ENCODE assay signal across 8 mouse cellular contexts in genomic region chr3:104961066-104962059, GRCm38 (mm10). TPM values are rescaled to one million over a fixed set of nuclear protein-coding genes. Genes with fewer than 3 reads are reported as not detected.
A peak's percentile ranks its signal among the peaks of the same experiment; 100 is the strongest.
DNase-seq lines count a peak whose midpoint lies in the region; ATAC-seq and TF ChIP-seq lines count a peak whose summit lies in the region.

Wnt2b (minus strand) TSS chr3:104961921.

- peak within 1 kb of the TSS; percentile 60 for H3K4me3 ChIP-seq in ES-Bruce4 (ENCODE audit: low read depth, low read length)
- peak within 1 kb of the TSS; percentile 44 for H3K4me3 ChIP-seq in forebrain, embryonic 11.5 days (ENCODE audit: low read depth, low read length)
- H3K4me3 ChIP-seq in intestine, embryonic 14.5 days (ENCODE audit: low read depth, low read length): peak within 1 kb of the TSS; percentile 51

- peak within 1 kb of the TSS; percentile 64 for H3K4me2 ChIP-seq in forebrain, embryonic 11.5 days (ENCODE audit: low read depth, low read length, severe bottlenecking)
- H3K4me2 ChIP-seq in intestine, embryonic 14.5 days (ENCODE audit: low read length): peak within 1 kb of the TSS; percentile 74

- H3K27me3 ChIP-seq in ES-Bruce4 (ENCODE audit: control insufficient read depth, insufficient read depth, low read length, poor library complexity, severe bottlenecking): peaks cover 12% of the 10 kb centered on the region
- H3K27me3 ChIP-seq in forebrain, embryonic 11.5 days (ENCODE audit: control insufficient read depth, insufficient read depth, low read length): peaks cover 49% of the 10 kb centered on the region
- peaks cover 37% of the 10 kb centered on the region for H3K27me3 ChIP-seq in intestine, embryonic 14.5 days (replicated peaks; ENCODE audit: control insufficient read depth, insufficient read depth, low read length)

- no peaks in the 10 kb centered on the region for H3K9me3 ChIP-seq in ES-Bruce4 (replicated peaks; ENCODE audit: control insufficient read depth, insufficient read depth, low read length, poor library complexity, severe bottlenecking)
- no peaks in the 10 kb centered on the region for H3K9me3 ChIP-seq in forebrain, embryonic 11.5 days (ENCODE audit: control insufficient read depth, low read length)
- no peaks in the 10 kb centered on the region for H3K9me3 ChIP-seq in intestine, embryonic 14.5 days (ENCODE audit: control insufficient read depth, low read length)

- DNase-seq in embryo, embryonic 9.5 days (ENCODE audit: extremely low spot score): peak; percentile 39
- no peak for DNase-seq in embryo, embryonic 10 days (ENCODE audit: low spot score)
- peak; percentile 63 for DNase-seq in forebrain, embryonic 11.5 days (ENCODE audit: low spot score)
- DNase-seq in intestine, embryonic 14.5 days (ENCODE audit: low spot score): no peak
- DNase-seq in left cerebral cortex, adult 8-10 months (ENCODE audit: low spot score in 2 of 2): no peak
- DNase-seq in cerebellum, adult 9-11 months: no peak

- peak; percentile 61 for ATAC-seq in forebrain, embryonic 11.5 days (replicated peaks; ENCODE audit: low FRiP score)
- peak; percentile 64 for ATAC-seq in intestine, embryonic 14.5 days (replicated peaks; ENCODE audit: low FRiP score, low TSS enrichment, low read depth)
- peak; percentile 28 for ATAC-seq in megakaryocyte progenitor cell, adult 5-6 weeks (replicated peaks; ENCODE audit: poor library complexity)

- TF ChIP-seq EP300 in ES-Bruce4 (IDR thresholded peaks at IDR 0.05; ENCODE audit: insufficient read depth, low read depth, low read length): no peak

- no peaks in the 10 kb centered on the region for H3K36me3 ChIP-seq in ES-Bruce4 (ENCODE audit: control insufficient read depth, insufficient read depth, low read length, poor library complexity, severe bottlenecking)
- no peaks in the 10 kb centered on the region for H3K36me3 ChIP-seq in forebrain, embryonic 11.5 days (ENCODE audit: control insufficient read depth, insufficient read depth, low read length)
- no peaks in the 10 kb centered on the region for H3K36me3 ChIP-seq in intestine, embryonic 14.5 days (ENCODE audit: control insufficient read depth, insufficient read depth, low read length)

- no peak for TF ChIP-seq POLR2A in ES-Bruce4 (IDR thresholded peaks at IDR 0.05; ENCODE audit: insufficient read depth, low read length)

- TF ChIP-seq CTCF in ES-Bruce4 (IDR thresholded peaks at IDR 0.05; ENCODE audit: low read depth, low read length): no peak

- H3K4me1 ChIP-seq in ES-Bruce4 (ENCODE audit: control insufficient read depth, insufficient read depth, low read length): no peaks in the 10 kb centered on the region
- peaks cover 14% of the 10 kb centered on the region for H3K4me1 ChIP-seq in forebrain, embryonic 11.5 days (replicated peaks; ENCODE audit: control insufficient read depth, insufficient read depth, low read length)
- peaks cover 19% of the 10 kb centered on the region for H3K4me1 ChIP-seq in intestine, embryonic 14.5 days (replicated peaks; ENCODE audit: control insufficient read depth, insufficient read depth, low read length)

- H3K27ac ChIP-seq in ES-Bruce4 (ENCODE audit: insufficient read depth, low read length): no peak within 1 kb of the TSS
- H3K27ac ChIP-seq in forebrain, embryonic 11.5 days (ENCODE audit: low read depth, low read length): no peak within 1 kb of the TSS
- no peak within 1 kb of the TSS for H3K27ac ChIP-seq in intestine, embryonic 14.5 days (ENCODE audit: low read depth)

- WGBS in forebrain, embryonic 11.5 days: 2% methylated on average over 82 of the region's 87 CpGs
- WGBS in intestine, embryonic 14.5 days: 1% methylated on average over 78 of the region's 87 CpGs

- peak within 1 kb of the TSS; percentile 42 for H3K9ac ChIP-seq in ES-Bruce4 (ENCODE audit: low read depth, poor library complexity, severe bottlenecking)
- H3K9ac ChIP-seq in forebrain, embryonic 11.5 days (ENCODE audit: low read length): peak within 1 kb of the TSS; percentile 41; the same call in 1 of the 2 replicates
- peak within 1 kb of the TSS; percentile 25 for H3K9ac ChIP-seq in intestine, embryonic 14.5 days (ENCODE audit: low read length)

RNA-seq across cellular contexts. Expression of gene Wnt2b, which starts in this region (rescaled TPM):
- polyA plus RNA-seq in ES-Bruce4 (2011; ENCODE audit: insufficient read depth, insufficient read length, low read depth, missing spikeins): 1.8 and 2.0 TPM in 2 replicates
- 1.2 and 1.4 TPM in 2 replicates for polyA plus RNA-seq in forebrain, embryonic 11.5 days (2014; fragmentation: Nextera tagmentation; extraction: Ambion mirVana)
- 1.9 and 2.8 TPM in 2 replicates for polyA plus RNA-seq in intestine, embryonic 14.5 days (2014; fragmentation: Nextera tagmentation; extraction: Ambion mirVana)
- total RNA-seq in megakaryocyte progenitor cell, adult 5-6 weeks (2015): not detected in 2 replicates
- not detected in 2 replicates for total RNA-seq in megakaryocyte progenitor cell, adult 5-6 weeks (2017)
- 1 to 10 TPM; 1.5 to 1.6 (median 1.6) TPM for total RNA-seq in left cerebral cortex, adult 8-10 months (2022)

Comparison
In these comparisons a context has a peak if more than half of its experiments do, and no peak if none do; other contexts are left out.
1. DNase-seq: peak in embryo, embryonic 9.5 days (single experiment) and forebrain, embryonic 11.5 days (single experiment); none in embryo, embryonic 10 days (single experiment), intestine, embryonic 14.5 days (single experiment), left cerebral cortex, adult 8-10 months (0 of 2) and cerebellum, adult 9-11 months (single experiment).
2. Peak in ATAC-seq in megakaryocyte progenitor cell, adult 5-6 weeks; RNA of the gene not detected or under 1 TPM.
3. Peak in every context shown above with its lines, with median percentiles within 50 percentile points of each other: H3K4me3 ChIP-seq, H3K9ac ChIP-seq and ATAC-seq.